Mouse (Mus musculus): ENCODE data around the gene Gm29133.

The Gm29133 gene

GRCm38 (mm10) chr3:75747897-75748296 lies at the start of gene Gm29133:
Gene Gm29133, plus strand, starts transcription at chr3:75748197.
- DNase-seq (ENCODE audit: low read depth in 1 of 2, low spot score in 2 of 2), result no peak

DNA sequence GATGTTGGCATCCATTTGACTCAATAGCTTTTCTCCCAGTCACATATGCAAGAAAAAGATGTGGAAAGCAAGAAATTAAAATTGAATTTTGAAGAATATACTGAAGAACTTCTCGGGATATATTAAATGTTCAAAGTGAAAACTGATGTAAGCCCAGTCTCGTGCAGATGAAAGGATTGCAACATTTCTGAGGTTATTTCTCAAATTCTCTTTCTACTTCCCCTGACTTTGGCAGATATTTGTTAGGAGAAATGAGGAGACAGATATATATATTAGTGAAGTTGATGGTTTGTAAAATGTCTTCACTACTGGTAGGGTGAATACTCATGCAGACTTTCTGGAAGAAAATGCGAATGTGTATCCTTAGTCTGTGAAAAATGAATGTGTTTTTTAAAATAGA lies 48.9 kb upstream of the Gm29133 start:
- DNase-seq (ENCODE audit: low read depth in 1 of 2, low spot score in 2 of 2), result no peak

DNA sequence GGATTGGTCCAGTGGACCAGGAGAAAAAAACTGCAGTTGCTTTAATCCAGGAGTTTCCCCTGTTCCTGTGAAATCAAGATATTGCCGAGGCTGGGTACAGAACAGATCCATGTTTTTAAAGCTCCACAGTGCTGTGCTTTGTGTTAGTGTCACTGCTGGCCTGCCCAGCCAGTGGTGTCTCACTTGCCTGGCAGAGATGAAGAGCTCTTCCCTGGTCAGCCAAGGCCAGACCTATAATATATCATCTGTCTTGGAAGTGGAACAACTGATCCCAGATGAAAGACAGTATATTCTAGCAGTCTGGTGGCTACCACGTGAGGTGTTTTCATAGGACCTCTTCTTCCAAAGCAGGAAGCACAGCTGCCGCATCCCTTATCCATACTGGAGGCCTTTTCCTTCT lies 46.7 kb upstream of the Gm29133 start:
- no peak for DNase-seq (ENCODE audit: low read depth in 1 of 2, low spot score in 2 of 2)

GRCm38 (mm10) chr3:75706536-75706935 lies 41.5 kb upstream of the Gm29133 start:
- DNase-seq (ENCODE audit: low read depth in 1 of 2, low spot score in 2 of 2), result no peak

DNA sequence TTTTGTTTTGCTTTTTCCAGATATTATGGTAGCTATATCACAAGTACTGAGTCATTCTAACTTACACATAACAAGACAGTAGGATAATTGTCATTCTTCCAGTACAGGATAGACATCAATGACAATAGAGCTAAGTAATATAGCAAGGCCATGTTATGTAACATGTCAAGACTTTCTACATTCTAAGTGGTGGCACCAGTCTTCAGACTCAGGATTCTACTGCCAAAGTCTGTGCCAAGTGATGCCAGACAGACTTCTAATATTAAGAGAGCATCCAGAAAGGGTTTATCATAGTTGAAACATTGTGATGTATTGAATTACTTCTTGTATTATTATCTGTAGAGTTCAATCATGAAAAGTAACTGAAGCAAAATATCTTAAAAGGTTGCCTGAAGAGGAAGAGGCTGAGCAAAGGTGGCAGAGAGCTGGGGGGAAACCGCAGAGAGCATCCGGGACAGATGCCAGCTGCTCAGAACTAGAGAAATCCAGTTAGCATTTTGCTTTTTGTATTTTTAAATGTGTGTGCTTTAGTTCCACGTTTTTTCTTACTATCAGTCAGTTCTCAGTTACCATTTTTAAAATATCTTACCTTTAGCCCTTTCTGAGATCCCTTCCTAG lies 34.2 kb upstream of the Gm29133 start:
- DNase-seq (ENCODE audit: low read depth in 1 of 2, low spot score in 2 of 2), result no peak

- DNase-seq (ENCODE audit: low read depth in 1 of 2, low spot score in 2 of 2), result no peak
These were observed 27.3 kb upstream of the Gm29133 start for GRCm38 (mm10) chr3:75720663-75721062.

GRCm38 (mm10) chr3:75730982-75731600 lies 16.9 kb upstream of the Gm29133 start:
- DNase-seq (ENCODE audit: low read depth in 1 of 2, low spot score in 2 of 2), result no peak

DNA sequence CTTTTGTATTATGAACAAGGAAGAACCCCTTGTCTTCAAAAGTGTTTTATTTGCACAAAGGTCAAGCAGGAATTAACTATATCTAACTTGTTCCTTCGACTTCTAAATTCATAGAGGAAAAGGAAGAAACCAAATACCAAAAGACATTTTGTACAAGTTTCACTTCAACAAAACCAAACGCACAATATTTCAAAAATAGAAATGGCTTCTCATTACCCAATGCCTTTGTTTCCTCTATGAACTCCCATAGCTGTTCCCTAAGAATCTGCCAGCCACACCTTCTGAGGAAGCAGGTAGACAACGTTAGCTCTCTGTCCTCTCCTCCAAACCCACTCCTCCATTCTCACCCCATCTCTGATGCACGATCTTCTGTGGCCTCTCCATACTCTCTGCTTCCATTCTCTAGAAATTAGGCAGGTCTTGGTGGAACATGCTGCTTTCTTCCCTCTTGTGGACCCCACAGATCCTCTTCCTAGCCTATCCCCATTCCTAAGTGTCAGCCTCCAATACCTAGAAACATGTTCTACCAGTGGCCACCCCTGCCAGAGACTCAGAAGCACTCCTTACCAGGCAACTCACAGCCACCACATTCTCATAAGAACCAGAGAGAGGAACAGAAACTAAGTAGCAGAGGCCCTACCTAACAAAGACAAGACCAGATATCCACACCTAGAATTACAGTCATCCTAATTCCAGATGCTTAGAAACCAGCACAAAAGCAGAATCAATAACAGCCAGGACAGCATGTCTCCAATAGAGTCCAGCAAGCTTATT lies 4.1 kb upstream of the Gm29133 start:
- no peak for DNase-seq (ENCODE audit: low read depth in 1 of 2, low spot score in 2 of 2)

GRCm38 (mm10) chr3:75745343-75745742 lies 2.7 kb upstream of the Gm29133 start:
- no peak for DNase-seq (ENCODE audit: low read depth in 1 of 2, low spot score in 2 of 2)

- DNase-seq (ENCODE audit: low read depth in 1 of 2, low spot score in 2 of 2), result no peak
These were observed 15.4 kb downstream of the Gm29133 start for GRCm38 (mm10) chr3:75763351-75763750.

DNA sequence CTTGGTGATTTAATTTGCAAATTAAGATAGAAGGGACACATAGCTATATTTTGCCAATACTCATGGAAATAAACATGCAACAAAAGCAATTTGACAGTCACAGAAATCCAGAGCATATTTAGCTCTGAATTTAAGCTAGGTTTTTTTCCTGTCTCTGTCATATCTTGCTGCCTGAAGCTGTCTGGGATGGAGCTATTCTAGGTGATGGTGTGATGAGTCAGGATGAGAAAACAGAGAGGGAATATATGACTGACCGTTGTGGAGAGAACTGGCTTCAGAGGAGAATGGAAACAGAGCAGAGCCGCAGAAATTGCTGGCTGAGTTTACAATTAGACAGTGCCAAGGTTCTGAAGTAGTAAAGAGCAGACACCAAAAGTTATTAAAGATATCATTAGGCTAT lies 26.3 kb downstream of the Gm29133 start:
- DNase-seq (ENCODE audit: low read depth in 1 of 2, low spot score in 2 of 2), result no peak

- DNase-seq (ENCODE audit: low read depth in 1 of 2, low spot score in 2 of 2), result no peak
These were observed 60.0 kb downstream of the Gm29133 start for GRCm38 (mm10) chr3:75808001-75808400.

- no peak for DNase-seq (ENCODE audit: low read depth in 1 of 2, low spot score in 2 of 2)
These were observed 75.9 kb downstream of the Gm29133 start for GRCm38 (mm10) chr3:75823934-75824333.

DNA sequence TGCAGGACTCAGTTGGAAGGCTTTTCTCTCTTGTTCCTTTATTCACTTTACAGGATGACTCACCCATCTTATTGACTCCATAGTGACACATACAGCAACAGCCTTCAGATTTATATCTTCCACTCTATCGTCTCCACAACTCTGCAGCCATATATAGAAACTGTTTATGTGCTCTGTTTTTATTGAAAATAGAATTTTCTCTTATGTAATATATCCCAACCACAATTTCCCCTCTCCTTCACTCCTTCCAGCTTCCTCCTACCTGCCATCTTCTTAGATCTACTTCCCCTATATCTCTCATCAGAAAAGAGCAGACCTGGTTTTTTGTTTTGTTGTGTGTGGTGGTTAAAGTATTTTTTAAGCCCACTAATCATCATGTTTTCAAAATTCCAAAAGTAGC lies 76.5 kb downstream of the Gm29133 start:
- no peak for DNase-seq (ENCODE audit: low read depth in 1 of 2, low spot score in 2 of 2)

- DNase-seq (ENCODE audit: low read depth in 1 of 2, low spot score in 2 of 2), result no peak
These were observed 86.8 kb downstream of the Gm29133 start for GRCm38 (mm10) chr3:75834827-75835226.

DNA sequence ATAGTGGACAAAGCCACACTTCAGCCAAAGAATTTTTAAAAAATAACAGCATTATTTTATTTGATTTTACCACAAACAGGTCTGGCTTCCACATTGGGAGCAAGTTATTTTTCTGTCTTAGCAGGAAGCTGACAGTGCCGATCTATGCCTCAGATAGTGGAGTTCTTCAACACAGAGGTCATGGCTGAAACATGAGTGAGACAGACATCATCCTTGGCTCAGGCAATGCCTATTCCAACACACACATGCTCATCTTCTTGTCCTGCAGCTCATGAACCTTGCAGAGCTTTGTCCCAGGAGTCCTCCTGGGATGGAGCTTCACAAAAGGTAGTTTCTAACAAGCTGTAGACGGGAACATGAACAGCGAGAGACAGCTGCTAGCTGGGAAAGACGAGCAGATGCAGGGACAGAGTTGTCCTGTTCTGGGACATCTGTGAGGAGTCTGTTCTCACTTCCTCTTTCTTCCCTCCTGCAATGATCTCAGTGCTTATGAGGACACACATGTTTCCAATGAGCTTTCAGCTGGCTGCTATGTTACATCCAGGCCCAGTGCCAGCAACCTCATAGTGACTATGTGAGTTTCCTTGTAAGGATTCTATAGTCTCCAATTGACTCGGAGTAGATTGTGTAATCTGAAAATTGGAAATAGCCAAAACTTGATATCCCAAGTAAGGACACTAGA lies 87.4 kb downstream of the Gm29133 start:
- peak; percentile 5 to 28 for DNase-seq (ENCODE audit: low read depth in 1 of 2, low spot score in 2 of 2)

All from monocyte, adult 2 months (primary cell).